Mouse (Mus musculus): ENCODE measurements around the gene Ryk. TPM values are rescaled to one million over a fixed set of nuclear protein-coding genes. Genes with fewer than 3 reads are reported as not detected.
A peak's percentile ranks its signal among the peaks of the same experiment; 100 is the strongest.

The Ryk gene
- polyA plus RNA-seq, 1 experiment from 2014 or later: 29.9 TPM

- Histone ChIP-seq H3K9ac (ENCODE audit: low read depth, low read length) (no peak overlapping the region), H3K36me3 (ENCODE audit: control insufficient read depth, insufficient read depth, low read length) (peaks cover 3% of the 10 kb centered on the region; the same call in 1 of the 2 replicates), H3K4me2 (replicated peaks; ENCODE audit: low read depth, low read length) (no peak overlapping the region), H3K27me3 (ENCODE audit: control insufficient read depth, insufficient read depth, low read length) (no peaks in the 10 kb centered on the region), H3K9me3 (ENCODE audit: control insufficient read depth, low read length) (no peaks in the 10 kb centered on the region; the same call in 1 of the 2 replicates), H3K27ac (ENCODE audit: low read depth, low read length) (no peak overlapping the region; the same call in 1 of the 2 replicates), H3K4me3 (ENCODE audit: low read length) (no peak overlapping the region), H3K4me1 (ENCODE audit: control insufficient read depth, insufficient read depth, low read length) (peaks cover 54% of the 10 kb centered on the region)
- no peak for ATAC-seq (ENCODE audit: low FRiP score, low TSS enrichment)
- WGBS: 56% methylated on average over 3 of the region's 3 CpGs
These were observed 27.5 kb downstream of the Ryk start for GRCm38 (mm10) chr9:102862260-102862659.

GRCm38 (mm10) chr9:102863876-102864545, 29.3 kb downstream of the Ryk start:
- H3K9ac ChIP-seq (ENCODE audit: low read depth, low read length): no peak overlapping the region
- no peaks in the 10 kb centered on the region for H3K27me3 ChIP-seq (ENCODE audit: control insufficient read depth, insufficient read depth, low read length)
- H3K36me3 ChIP-seq (ENCODE audit: control insufficient read depth, insufficient read depth, low read length): peaks cover 13% of the 10 kb centered on the region
- no peaks in the 10 kb centered on the region; the same call in 1 of the 2 replicates for H3K9me3 ChIP-seq (ENCODE audit: control insufficient read depth, low read length)
- WGBS: 63% methylated on average over 14 of the region's 14 CpGs
- no peak overlapping the region for H3K4me3 ChIP-seq (ENCODE audit: low read length)
- H3K4me2 ChIP-seq (replicated peaks; ENCODE audit: low read depth, low read length): no peak overlapping the region
- H3K27ac ChIP-seq (ENCODE audit: low read depth, low read length): peak overlapping the region; percentile 69
- no peak for ATAC-seq (ENCODE audit: low FRiP score, low TSS enrichment)
- peaks cover 54% of the 10 kb centered on the region for H3K4me1 ChIP-seq (ENCODE audit: control insufficient read depth, insufficient read depth, low read length)

- Histone ChIP-seq H3K4me2 (replicated peaks; ENCODE audit: low read depth, low read length) (no peak overlapping the region), H3K4me1 (ENCODE audit: control insufficient read depth, insufficient read depth, low read length) (peaks cover 54% of the 10 kb centered on the region), H3K9ac (ENCODE audit: low read depth, low read length) (no peak overlapping the region)
These were observed 30.2 kb downstream of the Ryk start for GRCm38 (mm10) chr9:102864931-102865330.

GRCm38 (mm10) chr9:102865946-102866737, 31.4 kb downstream of the Ryk start:
- 22% methylated on average over 12 of the region's 12 CpGs for WGBS
- no peak overlapping the region for H3K4me3 ChIP-seq (ENCODE audit: low read length)
- H3K9ac ChIP-seq (ENCODE audit: low read depth, low read length): 0 out of 2 replicates have a peak overlapping the region, but pooled peaks have one; percentile 20
- peaks cover 52% of the 10 kb centered on the region for H3K4me1 ChIP-seq (ENCODE audit: control insufficient read depth, insufficient read depth, low read length)
- no peaks in the 10 kb centered on the region for H3K9me3 ChIP-seq (ENCODE audit: control insufficient read depth, low read length)
- peak; percentile 87 for ATAC-seq (ENCODE audit: low FRiP score, low TSS enrichment)
- no peaks in the 10 kb centered on the region for H3K27me3 ChIP-seq (ENCODE audit: control insufficient read depth, insufficient read depth, low read length)
- H3K27ac ChIP-seq (ENCODE audit: low read depth, low read length): peak overlapping the region; percentile 84
- peaks cover 22% of the 10 kb centered on the region for H3K36me3 ChIP-seq (ENCODE audit: control insufficient read depth, insufficient read depth, low read length)
- H3K4me2 ChIP-seq (replicated peaks; ENCODE audit: low read depth, low read length): no peak overlapping the region

More at GRCm38 (mm10) chr9:102864931-102865330, 30.2 kb downstream of the Ryk start:
- Histone ChIP-seq H3K27me3 (ENCODE audit: control insufficient read depth, insufficient read depth, low read length) (no peaks in the 10 kb centered on the region), H3K9me3 (ENCODE audit: control insufficient read depth, low read length) (no peaks in the 10 kb centered on the region), H3K27ac (ENCODE audit: low read depth, low read length) (peak overlapping the region; percentile 84; the same call in 1 of the 2 replicates), H3K36me3 (ENCODE audit: control insufficient read depth, insufficient read depth, low read length) (peaks cover 19% of the 10 kb centered on the region), H3K4me3 (ENCODE audit: low read length) (no peak overlapping the region)
- no peak for ATAC-seq (ENCODE audit: low FRiP score, low TSS enrichment)
- WGBS: 34% methylated on average over 8 of the region's 8 CpGs

- WGBS: 7% methylated on average over 4 of the region's 4 CpGs
- peaks cover 29% of the 10 kb centered on the region for H3K36me3 ChIP-seq (ENCODE audit: control insufficient read depth, insufficient read depth, low read length)
- peaks cover 45% of the 10 kb centered on the region for H3K4me1 ChIP-seq (ENCODE audit: control insufficient read depth, insufficient read depth, low read length)
- peak; percentile 43 for ATAC-seq (ENCODE audit: low FRiP score, low TSS enrichment)
- H3K4me2 ChIP-seq (replicated peaks; ENCODE audit: low read depth, low read length): no peak overlapping the region
- H3K4me3 ChIP-seq (ENCODE audit: low read length): no peak overlapping the region
- no peaks in the 10 kb centered on the region for H3K27me3 ChIP-seq (ENCODE audit: control insufficient read depth, insufficient read depth, low read length)
- H3K9me3 ChIP-seq (ENCODE audit: control insufficient read depth, low read length): no peaks in the 10 kb centered on the region
- no peak overlapping the region for H3K9ac ChIP-seq (ENCODE audit: low read depth, low read length)
- H3K27ac ChIP-seq (ENCODE audit: low read depth, low read length): peak overlapping the region; percentile 84; the same call in 1 of the 2 replicates
These were observed 32.2 kb downstream of the Ryk start for GRCm38 (mm10) chr9:102866893-102867292.

GRCm38 (mm10) chr9:102867516-102867915, 32.8 kb downstream of the Ryk start:
- H3K9ac ChIP-seq (ENCODE audit: low read depth, low read length): no peak overlapping the region
- peaks cover 34% of the 10 kb centered on the region for H3K36me3 ChIP-seq (ENCODE audit: control insufficient read depth, insufficient read depth, low read length)
- no peak overlapping the region for H3K4me3 ChIP-seq (ENCODE audit: low read length)
- ATAC-seq (ENCODE audit: low FRiP score, low TSS enrichment): no peak
- H3K4me2 ChIP-seq (replicated peaks; ENCODE audit: low read depth, low read length): no peak overlapping the region
- no peaks in the 10 kb centered on the region for H3K27me3 ChIP-seq (ENCODE audit: control insufficient read depth, insufficient read depth, low read length)
- H3K4me1 ChIP-seq (ENCODE audit: control insufficient read depth, insufficient read depth, low read length): peaks cover 39% of the 10 kb centered on the region
- no peaks in the 10 kb centered on the region for H3K9me3 ChIP-seq (ENCODE audit: control insufficient read depth, low read length)
- WGBS: 48% methylated on average over 4 of the region's 4 CpGs
- H3K27ac ChIP-seq (ENCODE audit: low read depth, low read length): no peak overlapping the region

GRCm38 (mm10) chr9:102868451-102868850, 33.7 kb downstream of the Ryk start:
- no peak for ATAC-seq (ENCODE audit: low FRiP score, low TSS enrichment)
- 95% methylated on average over 7 of the region's 7 CpGs for WGBS
- Histone ChIP-seq H3K4me2 (replicated peaks; ENCODE audit: low read depth, low read length) (no peak overlapping the region), H3K27me3 (ENCODE audit: control insufficient read depth, insufficient read depth, low read length) (no peaks in the 10 kb centered on the region), H3K9ac (ENCODE audit: low read depth, low read length) (no peak overlapping the region), H3K9me3 (ENCODE audit: control insufficient read depth, low read length) (no peaks in the 10 kb centered on the region), H3K27ac (ENCODE audit: low read depth, low read length) (no peak overlapping the region), H3K36me3 (ENCODE audit: control insufficient read depth, insufficient read depth, low read length) (peaks cover 38% of the 10 kb centered on the region), H3K4me1 (ENCODE audit: control insufficient read depth, insufficient read depth, low read length) (peaks cover 33% of the 10 kb centered on the region), H3K4me3 (ENCODE audit: low read length) (no peak overlapping the region)

GRCm38 (mm10) chr9:102876054-102876690, 41.5 kb downstream of the Ryk start:
- H3K27ac ChIP-seq (ENCODE audit: low read depth, low read length): no peak overlapping the region
- no peaks in the 10 kb centered on the region for H3K27me3 ChIP-seq (ENCODE audit: control insufficient read depth, insufficient read depth, low read length)
- ATAC-seq (ENCODE audit: low FRiP score, low TSS enrichment): no peak
- no peak overlapping the region for H3K4me3 ChIP-seq (ENCODE audit: low read length)
- H3K9me3 ChIP-seq (ENCODE audit: control insufficient read depth, low read length): no peaks in the 10 kb centered on the region
- no peaks in the 10 kb centered on the region for H3K4me1 ChIP-seq (ENCODE audit: control insufficient read depth, insufficient read depth, low read length)
- no peak overlapping the region for H3K4me2 ChIP-seq (replicated peaks; ENCODE audit: low read depth, low read length)
- peaks cover 53% of the 10 kb centered on the region for H3K36me3 ChIP-seq (ENCODE audit: control insufficient read depth, insufficient read depth, low read length)
- H3K9ac ChIP-seq (ENCODE audit: low read depth, low read length): no peak overlapping the region
- 82% methylated on average over 7 of the region's 7 CpGs for WGBS

All from kidney, embryonic 14.5 days (tissue).